Mouse (Mus musculus) monocyte, adult 2 months (primary cell): ENCODE results near the gene Ank.

Experiments used
- DNase-seq, 2 experiments: peaks; one replicate each; pipeline ENCODE4 v3.0.0; 2022; ENCODE audit warnings: low spot score in 2 of 2, low read depth in 1 of 2

Ank gene

DNA sequence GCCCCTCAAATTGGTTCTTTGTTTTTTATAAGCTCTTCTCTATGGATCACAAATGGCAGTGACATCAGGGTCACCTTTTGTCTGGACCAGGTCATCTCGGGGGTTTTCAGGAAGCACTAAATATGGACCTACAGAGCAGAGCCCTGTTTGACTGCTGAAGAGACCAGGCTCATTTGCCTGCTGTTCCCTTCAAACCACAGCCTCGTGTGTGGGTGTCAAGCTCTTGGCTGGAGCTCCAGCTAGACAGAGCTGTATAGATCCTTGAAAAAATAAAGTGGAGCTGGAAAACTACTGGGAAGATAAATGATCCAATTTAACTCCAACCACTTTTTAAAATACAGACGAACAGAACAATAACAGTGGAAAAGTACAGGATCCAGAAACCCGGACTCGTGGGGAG lies 70.3 kb downstream of the Ank start:
- no peak for DNase-seq

GRCm38 (mm10) chr15:27537519-27538223 lies 71.2 kb downstream of the Ank start:
- no peak for DNase-seq

- no peak for DNase-seq
Measured at GRCm38 (mm10) chr15:27539745-27540144, 73.3 kb downstream of the Ank start.

GRCm38 (mm10) chr15:27545203-27545602 lies 78.7 kb downstream of the Ank start:
- no peak for DNase-seq

GRCm38 (mm10) chr15:27548110-27548509 lies 81.6 kb downstream of the Ank start:
- no peak for DNase-seq

DNA sequence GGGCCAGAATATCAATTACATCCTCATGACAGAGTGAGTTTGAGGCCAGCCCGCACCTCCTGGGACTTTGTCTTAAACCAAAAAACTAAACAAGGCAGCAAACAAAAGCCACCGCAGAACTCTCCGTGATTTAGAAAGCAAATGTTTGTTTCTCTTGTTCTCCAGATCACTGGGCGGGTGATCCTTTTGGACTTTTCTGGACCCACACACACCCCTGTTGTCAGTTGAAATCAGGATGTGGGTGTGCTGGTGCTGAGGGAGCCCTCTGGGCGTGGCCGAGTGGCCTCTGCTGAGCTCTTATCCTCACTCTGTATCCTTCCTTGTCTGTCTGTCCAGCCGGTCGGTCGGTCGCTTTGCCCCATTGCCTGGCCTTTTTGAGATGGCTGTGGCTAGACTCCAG lies 82.6 kb downstream of the Ank start:
- DNase-seq = no peak

GRCm38 (mm10) chr15:27549878-27550277 lies 83.4 kb downstream of the Ank start:
- no peak for DNase-seq

GRCm38 (mm10) chr15:27550358-27550992 lies 84.0 kb downstream of the Ank start:
- no peak for DNase-seq

DNA sequence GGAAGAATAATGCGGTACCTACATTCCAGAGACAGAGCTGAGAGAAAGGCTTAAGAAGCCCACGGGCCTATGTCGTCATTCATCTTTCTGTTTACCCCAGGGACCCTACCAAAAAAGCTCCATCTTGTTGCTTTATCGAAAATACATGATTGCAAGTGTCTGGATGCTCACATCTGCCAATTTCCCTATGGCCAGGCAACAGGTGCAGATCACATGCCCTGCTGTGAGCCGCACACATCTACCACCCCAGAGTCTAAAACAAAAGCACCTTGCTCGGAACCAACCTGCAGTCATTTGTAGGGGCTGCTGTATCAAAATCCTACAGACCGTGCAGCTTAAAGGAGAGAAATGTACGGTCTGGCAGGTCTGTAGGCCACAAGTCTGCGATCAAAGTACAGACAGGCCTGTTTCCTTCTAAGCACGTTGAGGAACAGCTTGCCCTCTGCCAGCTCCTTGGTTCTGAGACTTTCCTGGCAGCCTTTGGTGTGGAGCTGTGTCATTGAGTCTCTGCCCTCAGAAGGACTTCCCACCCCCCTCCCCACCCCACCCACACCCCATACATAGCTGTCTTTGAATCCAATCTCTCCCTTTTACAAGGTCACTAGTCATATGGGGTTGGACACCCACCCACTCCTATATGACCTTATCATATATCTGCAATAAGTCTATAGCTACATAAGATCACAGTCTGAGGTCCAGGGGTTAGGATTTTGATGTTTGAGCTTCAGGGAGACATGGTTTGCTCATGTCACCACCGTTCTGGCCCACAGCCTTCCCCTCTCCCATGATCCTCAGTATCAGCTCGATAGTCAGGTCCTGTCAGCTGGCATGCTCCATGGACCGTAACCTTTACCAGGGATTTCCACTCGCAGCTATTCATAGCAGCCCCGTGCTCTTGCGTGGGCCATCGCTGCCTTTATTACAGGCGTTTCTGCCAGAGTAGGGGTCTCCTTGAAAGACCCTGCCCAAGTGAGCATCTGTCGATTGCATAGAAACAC lies 84.9 kb downstream of the Ank start:
- no peak for DNase-seq

GRCm38 (mm10) chr15:27552129-27552700 lies 85.7 kb downstream of the Ank start:
- DNase-seq = no peak

- DNase-seq = no peak
Measured at GRCm38 (mm10) chr15:27553554-27553953, 87.1 kb downstream of the Ank start.

GRCm38 (mm10) chr15:27558456-27559147 lies 92.1 kb downstream of the Ank start:
- no peak for DNase-seq

GRCm38 (mm10) chr15:27560315-27560714 lies 93.8 kb downstream of the Ank start:
- no peak for DNase-seq

DNA sequence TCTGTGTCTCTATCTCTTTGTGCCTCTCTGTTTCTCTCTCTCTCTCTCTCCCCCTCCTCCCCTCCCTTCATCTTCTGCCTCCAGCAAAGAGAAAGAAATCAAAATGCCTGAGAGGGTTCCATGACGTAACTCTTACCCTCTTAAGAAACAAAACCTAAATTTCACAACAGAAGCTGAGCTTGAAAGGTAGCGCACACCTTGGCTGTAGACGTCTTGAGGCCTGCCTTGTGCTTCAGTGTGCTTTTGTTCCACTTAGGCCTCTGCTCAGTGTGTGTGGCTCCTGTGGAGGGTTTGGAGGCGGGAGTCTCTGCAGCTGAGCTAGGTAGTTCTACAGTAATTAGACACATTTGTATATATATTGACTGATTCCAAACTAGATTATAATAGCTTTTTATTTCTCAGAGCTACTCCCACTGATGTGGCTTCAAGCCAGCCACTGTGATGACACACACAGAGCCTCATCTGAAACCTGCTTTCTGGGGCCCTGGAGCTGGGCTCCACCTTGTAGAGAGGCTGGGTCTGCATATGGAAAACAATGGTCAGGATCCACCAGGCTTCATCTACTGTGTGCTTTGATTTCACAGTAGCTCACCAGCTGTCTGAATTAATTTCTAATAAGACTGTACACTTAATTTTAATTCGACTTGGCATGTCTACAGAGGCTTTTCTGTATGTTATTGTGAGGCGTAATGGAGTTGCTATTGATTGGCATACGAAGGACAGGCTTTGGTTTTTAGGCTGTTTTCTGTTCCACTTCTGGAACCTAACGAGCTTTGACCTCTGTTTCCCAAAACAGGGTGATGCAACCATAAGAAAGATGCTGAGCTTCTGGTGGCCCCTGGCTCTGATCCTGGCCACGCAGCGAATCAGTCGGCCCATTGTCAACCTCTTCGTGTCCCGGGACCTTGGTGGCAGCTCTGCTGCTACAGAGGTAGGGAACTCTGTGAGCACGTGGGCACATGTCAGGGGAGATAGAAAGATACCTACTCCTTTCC lies 97.9 kb downstream of the Ank start:
- no peak for DNase-seq

- no peak for DNase-seq
Measured at GRCm38 (mm10) chr15:27565626-27566185, 99.2 kb downstream of the Ank start.

DNA sequence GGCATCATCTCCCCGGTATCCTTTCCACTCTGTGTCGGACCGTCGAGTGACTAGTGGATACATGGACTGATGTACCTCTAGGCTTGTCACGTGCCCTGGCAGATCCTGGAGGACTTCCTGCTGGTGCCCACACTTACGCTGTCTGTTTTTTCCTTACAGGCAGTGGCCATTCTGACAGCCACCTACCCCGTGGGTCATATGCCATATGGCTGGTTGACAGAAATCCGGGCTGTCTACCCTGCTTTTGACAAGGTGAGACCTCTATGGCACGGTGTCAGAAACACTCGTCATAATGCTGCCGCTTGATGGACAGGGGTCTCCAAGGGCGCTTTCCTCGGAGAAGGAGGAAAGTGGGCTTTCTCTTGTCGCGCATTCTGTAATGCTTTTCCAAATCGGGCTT lies 100.9 kb downstream of the Ank start:
- DNase-seq = no peak

DNA sequence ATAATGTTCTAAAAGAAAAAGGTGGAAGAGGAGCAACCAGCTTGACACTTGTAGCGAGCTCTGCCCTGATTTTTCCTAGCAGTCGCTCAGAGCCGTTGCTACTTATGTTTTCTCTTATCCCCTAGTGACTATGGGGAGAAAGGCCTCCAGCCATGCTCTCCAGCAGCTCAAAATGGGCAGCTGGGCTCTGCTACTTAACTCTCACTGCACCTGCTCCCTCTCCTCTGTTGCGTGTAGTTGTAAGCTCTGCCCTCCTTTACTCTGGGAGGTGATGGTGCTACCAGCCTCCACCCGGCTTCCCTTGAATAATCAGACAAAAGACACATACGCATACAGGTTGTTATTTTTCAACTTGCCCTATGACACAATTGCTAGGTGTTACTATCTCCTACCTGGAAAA lies 101.9 kb downstream of the Ank start:
- no peak for DNase-seq

- DNase-seq = no peak
Measured at GRCm38 (mm10) chr15:27569924-27570323, 103.4 kb downstream of the Ank start.

DNA sequence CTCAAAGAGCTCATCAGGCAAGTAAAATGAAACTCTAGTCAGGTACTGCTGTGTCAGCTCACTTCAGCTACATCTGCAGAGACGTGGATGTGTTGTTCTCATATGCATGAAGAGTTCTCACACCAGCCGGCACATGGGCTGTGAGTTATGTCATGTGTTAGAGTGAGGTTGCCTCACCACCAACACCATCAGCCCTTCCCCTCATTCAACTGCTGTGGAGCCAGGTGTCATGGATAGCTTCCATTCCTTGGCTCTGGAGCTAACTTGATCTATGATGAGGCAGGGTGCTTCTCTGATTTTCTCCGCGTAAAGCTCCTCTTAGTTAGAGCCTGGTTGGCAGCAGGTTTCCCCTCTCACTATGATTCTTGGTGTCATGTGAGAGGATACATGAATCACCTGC lies 103.9 kb downstream of the Ank start:
- DNase-seq = no peak
